Mouse (Mus musculus) ovary, postnatal 36 days (tissue): Measurements from ENCODE around the gene Sfxn5.

Source experiments
- DNase-seq: peaks from one replicate; pipeline ENCODE4 v3.0.0; 2022; ENCODE audit warnings: low spot score, mixed read lengths

Gene Sfxn5

GRCm38 (mm10) chr6:85189911-85190591 lies 143.2 kb downstream of the Sfxn5 start:
- peak; percentile 31 for DNase-seq

GRCm38 (mm10) chr6:85189361-85189760 lies 143.9 kb downstream of the Sfxn5 start:
- DNase-seq = no peak

- no peak for DNase-seq
Measured at GRCm38 (mm10) chr6:85188256-85189110, 144.7 kb downstream of the Sfxn5 start.

- peak; percentile 32 for DNase-seq
Measured at GRCm38 (mm10) chr6:85187340-85188211, 145.6 kb downstream of the Sfxn5 start, which contains the start of gene Emx1. Gene Emx1, plus strand, starts transcription at chr6:85187438.

- no peak for DNase-seq
Measured at GRCm38 (mm10) chr6:85186744-85187059, 146.5 kb downstream of the Sfxn5 start.

- DNase-seq = no peak
Measured at GRCm38 (mm10) chr6:85186033-85186743, 147.0 kb downstream of the Sfxn5 start.

- DNase-seq = no peak
Measured at GRCm38 (mm10) chr6:85183951-85184350, 149.3 kb downstream of the Sfxn5 start.

GRCm38 (mm10) chr6:85180036-85180435 lies 153.2 kb downstream of the Sfxn5 start:
- no peak for DNase-seq

- DNase-seq = no peak
Measured at GRCm38 (mm10) chr6:85179569-85179968, 153.7 kb downstream of the Sfxn5 start.

- DNase-seq = no peak
Measured at GRCm38 (mm10) chr6:85165440-85165921, 167.7 kb downstream of the Sfxn5 start.
